Mouse (Mus musculus) heart, adult 2 months (tissue): Measurements from ENCODE around the gene Foxn1.

Experiments
- CTCF ChIP-seq: fragments of 200-600 bp; IDR thresholded peaks from 2 replicates; pipeline ENCODE4 v1.8.1; 2022; ENCODE audit warnings: antibody characterized with exemption, mild to moderate bottlenecking, moderate library complexity
- EP300 ChIP-seq: fragments of 200-500 bp; IDR thresholded peaks from 2 replicates; pipeline ENCODE4 v1.6.1; 2011; ENCODE audit warnings: low read depth, low read length, control low read depth; ENCODE audit not compliant: insufficient read depth
- POLR2A ChIP-seq: fragments of 200-500 bp; IDR thresholded peaks from 2 replicates; pipeline ENCODE4 v1.6.1; 2011; ENCODE audit warnings: mild to moderate bottlenecking, low read depth, low read length, control low read depth; ENCODE audit not compliant: insufficient read depth

DNA sequence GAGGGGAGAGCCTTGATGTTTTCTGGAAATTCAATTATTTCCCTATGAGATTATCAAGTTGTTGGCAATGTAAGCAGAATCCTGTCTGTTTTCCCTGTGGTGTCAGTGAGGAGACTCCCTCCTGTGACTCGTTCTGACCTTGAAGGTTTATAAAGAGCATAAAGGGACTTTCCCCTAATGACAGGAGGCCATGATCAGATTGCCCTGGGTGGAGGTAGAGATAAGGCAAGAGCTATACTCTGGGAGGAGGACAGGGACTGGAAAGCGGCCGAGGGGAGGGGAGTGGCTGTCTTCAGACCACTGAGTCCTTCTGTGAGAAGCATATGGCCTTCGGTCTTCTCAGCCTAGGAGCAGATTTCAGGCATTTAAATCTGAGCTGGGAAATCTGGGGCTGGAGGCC, 47.7 kb upstream of the Foxn1 start:
- no peak for TF ChIP-seq POLR2A
- no peak for TF ChIP-seq EP300
- no peak for TF ChIP-seq CTCF
